Mouse (Mus musculus) stomach, postnatal 0 days (tissue): ENCODE data around the gene Arhgap6. TPM values are rescaled to one million over a fixed set of nuclear protein-coding genes. Genes with fewer than 3 reads are reported as not detected.
A peak's percentile ranks its signal among the peaks of the same experiment; 100 is the strongest.

Experiments used
- ATAC-seq: fragments of 200-750 bp; cut with Nextera tagmentation; 2 replicates; pipeline ENCODE4 v1.8.0; 2017; ENCODE audit not compliant: low FRiP score, low TSS enrichment
- DNase-seq: peaks from one replicate; pipeline ENCODE4 v3.0.0-alpha.2; 2016; ENCODE audit warnings: low spot score
- H3K27ac ChIP-seq: fragments of 300-500 bp; sonication (generic); replicated peaks from 2 replicates; pipeline ENCODE4 v1.5.1; 2014; ENCODE audit warnings: mild to moderate bottlenecking, control low read depth
- H3K27me3 ChIP-seq: fragments of 300-500 bp; sonication (generic); 2 replicates; pipeline ENCODE4 v1.6.1; 2014; ENCODE audit warnings: low read length; ENCODE audit not compliant: control insufficient read depth, insufficient read depth
- H3K36me3 ChIP-seq: fragments of 300-500 bp; sonication (generic); 2 replicates; pipeline ENCODE4 v1.6.1; 2014; ENCODE audit warnings: low read length, mixed read lengths; ENCODE audit not compliant: control insufficient read depth, insufficient read depth
- H3K4me1 ChIP-seq: fragments of 300-500 bp; sonication (generic); replicated peaks from 2 replicates; pipeline ENCODE4 v1.6.1; 2014; ENCODE audit warnings: antibody characterized with exemption; ENCODE audit not compliant: control insufficient read depth, insufficient read depth
- H3K4me2 ChIP-seq: fragments of 300-500 bp; sonication (generic); replicated peaks from 2 replicates; pipeline ENCODE4 v1.6.1; 2014; ENCODE audit warnings: low read depth, mild to moderate bottlenecking, control low read depth, moderate library complexity
- H3K4me3 ChIP-seq: fragments of 300-500 bp; sonication (generic); 2 replicates; pipeline ENCODE4 v1.5.1; 2014; ENCODE audit warnings: low read depth, low read length, control low read depth
- H3K9ac ChIP-seq: fragments of 300-500 bp; sonication (generic); 2 replicates; pipeline ENCODE4 v1.6.1; 2014; ENCODE audit warnings: mild to moderate bottlenecking, low read length, control low read depth, mixed read lengths
- H3K9me3 ChIP-seq: fragments of 300-500 bp; sonication (generic); 2 replicates; pipeline ENCODE4 v1.6.1; 2016; ENCODE audit warnings: low read length; ENCODE audit not compliant: control insufficient read depth
- CTCF ChIP-seq: IDR thresholded peaks from 2 replicates; pipeline ENCODE4 v1.5.1; 2016; ENCODE audit warnings: antibody characterized with exemption, low read depth, mild to moderate bottlenecking, moderate library complexity
- EP300 ChIP-seq: optimal IDR thresholded peaks from 2 replicates; pipeline ENCODE3; 2016; ENCODE audit warnings: antibody characterized with exemption
- WGBS: fragments of 180-500 bp; shearing (Covaris S2); extraction: QIAGEN DNeasy Blood & Tissue Kit; methylation state at CpG from one replicate; pipeline ENCODE4 v1.1.7; 2014; 5-methylcytosine and 5-hydroxymethylcytosine counted together
- polyA plus RNA-seq: library from polyadenylated mRNA; unstranded; fragments of >200 nt; fragmentation: Nextera tagmentation; extraction: Ambion mirVana; gene quantifications from 2 replicates; pipeline ENCODE4 v1.2.1, GENCODE M21; 2015

Gene Arhgap6
- polyA plus RNA-seq, result 4.8 and 5.0 TPM in 2 replicates

GRCm38 (mm10) chrX:168794974-168795858 is at the start of gene Arhgap6:
Arhgap6 (plus strand) TSS chrX:168795099.
- peak within 1 kb of the TSS; percentile 42 for H3K4me3 ChIP-seq
- WGBS, result 15% methylated on average over 46 of the region's 48 CpGs
- no peaks in the 10 kb centered on the region for H3K9me3 ChIP-seq
- no peaks in the 10 kb centered on the region for H3K27me3 ChIP-seq
- peak within 1 kb of the TSS; percentile 64 for H3K4me2 ChIP-seq
- no peak for TF ChIP-seq CTCF
- TF ChIP-seq EP300, result no peak
- DNase-seq (peak; percentile 19), ATAC-seq (peak; percentile 38; the same call in 1 of the 2 replicates)
- peak within 1 kb of the TSS; percentile 43; the same call in 1 of the 2 replicates for H3K9ac ChIP-seq
- H3K27ac ChIP-seq, result no peak within 1 kb of the TSS
- H3K4me1 ChIP-seq, result no peaks in the 10 kb centered on the region
- H3K36me3 ChIP-seq, result no peaks in the 10 kb centered on the region

GRCm38 (mm10) chrX:168747011-168747410 is 47.9 kb upstream of the Arhgap6 start:
- TF ChIP-seq CTCF (no peak), EP300 (no peak)
- H3K36me3 ChIP-seq, result no peaks in the 10 kb centered on the region
- H3K4me1 ChIP-seq, result no peaks in the 10 kb centered on the region
- no peaks in the 10 kb centered on the region for H3K9me3 ChIP-seq
- no peak overlapping the region for H3K27ac ChIP-seq
- no peak for DNase-seq
- no peak overlapping the region for H3K4me3 ChIP-seq
- H3K4me2 ChIP-seq, result no peak overlapping the region
- no peaks in the 10 kb centered on the region for H3K27me3 ChIP-seq
- no peak overlapping the region for H3K9ac ChIP-seq
- ATAC-seq, result no peak
- WGBS, result 51% methylated on average over 2 of the region's 2 CpGs

GRCm38 (mm10) chrX:168795859-168796848 is 1.3 kb downstream of the Arhgap6 start:
- Histone ChIP-seq H3K4me1 (no peaks in the 10 kb centered on the region), H3K9ac (peak overlapping the region; percentile 23; the same call in 1 of the 2 replicates), H3K4me2 (peak overlapping the region; percentile 64), H3K27me3 (no peaks in the 10 kb centered on the region), H3K9me3 (no peaks in the 10 kb centered on the region), H3K4me3 (peak overlapping the region; percentile 42), H3K27ac (no peak overlapping the region), H3K36me3 (no peaks in the 10 kb centered on the region)
- ATAC-seq (peak; percentile 24; the same call in 1 of the 2 replicates), DNase-seq (peak; percentile 16)
- TF ChIP-seq CTCF (no peak), EP300 (no peak)
- 14% methylated on average over 55 of the region's 55 CpGs for WGBS

GRCm38 (mm10) chrX:168804677-168805076 is 9.8 kb downstream of the Arhgap6 start:
- H3K27ac ChIP-seq, result no peak overlapping the region
- H3K36me3 ChIP-seq, result no peaks in the 10 kb centered on the region
- no peak for DNase-seq
- no peak overlapping the region for H3K4me2 ChIP-seq
- no peak for TF ChIP-seq EP300
- TF ChIP-seq CTCF, result no peak
- no peak overlapping the region for H3K4me3 ChIP-seq
- 59% methylated on average over 2 of the region's 2 CpGs for WGBS
- H3K27me3 ChIP-seq, result no peaks in the 10 kb centered on the region
- H3K9ac ChIP-seq, result no peak overlapping the region
- H3K4me1 ChIP-seq, result no peaks in the 10 kb centered on the region
- ATAC-seq, result no peak
- no peaks in the 10 kb centered on the region for H3K9me3 ChIP-seq

GRCm38 (mm10) chrX:168810513-168811265 is 15.8 kb downstream of the Arhgap6 start:
- TF ChIP-seq CTCF, result no peak
- no peak for TF ChIP-seq EP300
- H3K36me3 ChIP-seq, result no peaks in the 10 kb centered on the region
- H3K4me1 ChIP-seq, result no peaks in the 10 kb centered on the region
- no peak overlapping the region for H3K4me3 ChIP-seq
- no peak for DNase-seq
- no peak for ATAC-seq
- H3K4me2 ChIP-seq, result no peak overlapping the region
- no peak overlapping the region for H3K9ac ChIP-seq
- H3K27ac ChIP-seq, result no peak overlapping the region
- no peaks in the 10 kb centered on the region for H3K27me3 ChIP-seq
- H3K9me3 ChIP-seq, result no peaks in the 10 kb centered on the region
- WGBS, result 67% methylated on average over 3 of the region's 3 CpGs
